Mouse (Mus musculus): ENCODE results near the gene Eml6.
"Not testable (repeated sequence)": the region's sequence is repeated elsewhere in the genome, so short reads cannot be mapped to it uniquely, and the experiment has no call there.

Eml6 gene

GRCm38 (mm10) chr11:29787473-29787872, 238.4 kb downstream of the Eml6 start:
- DNase-seq: no peak

- no peak for DNase-seq
These were observed 239.1 kb downstream of the Eml6 start for GRCm38 (mm10) chr11:29786583-29787219.

- DNase-seq: no peak
These were observed 246.3 kb downstream of the Eml6 start for GRCm38 (mm10) chr11:29779409-29780026.

- DNase-seq: no peak
These were observed 246.9 kb downstream of the Eml6 start for GRCm38 (mm10) chr11:29778936-29779335.

GRCm38 (mm10) chr11:29777964-29778363, 247.9 kb downstream of the Eml6 start:
- peak; percentile 27 for DNase-seq

- DNase-seq: no peak
These were observed 251.1 kb downstream of the Eml6 start for GRCm38 (mm10) chr11:29774760-29775159.

GRCm38 (mm10) chr11:29774296-29774695, 251.5 kb downstream of the Eml6 start:
- no peak for DNase-seq

- peak; percentile 4 for DNase-seq
These were observed 253.6 kb downstream of the Eml6 start for GRCm38 (mm10) chr11:29772279-29772678.

GRCm38 (mm10) chr11:29770666-29771400, 255.0 kb downstream of the Eml6 start:
- no peak for DNase-seq

GRCm38 (mm10) chr11:29768523-29768922, 257.3 kb downstream of the Eml6 start:
- no peak for DNase-seq

- no peak for DNase-seq
These were observed 259.4 kb downstream of the Eml6 start for GRCm38 (mm10) chr11:29766313-29766982.

- DNase-seq: no peak
These were observed 260.8 kb downstream of the Eml6 start for GRCm38 (mm10) chr11:29765063-29765462.

- no peak for DNase-seq
These were observed 263.1 kb downstream of the Eml6 start for GRCm38 (mm10) chr11:29762768-29763167.

GRCm38 (mm10) chr11:29761387-29761786, 264.4 kb downstream of the Eml6 start:
- DNase-seq: no peak

- DNase-seq: no peak
These were observed 267.2 kb downstream of the Eml6 start for GRCm38 (mm10) chr11:29758617-29759016.

- not testable (repeated sequence) for DNase-seq
These were observed 269.8 kb downstream of the Eml6 start for GRCm38 (mm10) chr11:29756007-29756406.

- DNase-seq: no peak
These were observed 273.9 kb downstream of the Eml6 start for GRCm38 (mm10) chr11:29751648-29752611.

GRCm38 (mm10) chr11:29751013-29751412, 274.8 kb downstream of the Eml6 start:
- DNase-seq: no peak

- DNase-seq: no peak
These were observed 276.4 kb downstream of the Eml6 start for GRCm38 (mm10) chr11:29749468-29749829.

- no peak for DNase-seq
These were observed 276.9 kb downstream of the Eml6 start for GRCm38 (mm10) chr11:29748750-29749467.

- DNase-seq: no peak
These were observed 278.0 kb downstream of the Eml6 start for GRCm38 (mm10) chr11:29747881-29748280.

GRCm38 (mm10) chr11:29747365-29747764, 278.5 kb downstream of the Eml6 start:
- DNase-seq: no peak
